Mouse (Mus musculus) stomach, postnatal 0 days (tissue): ENCODE results near the gene Rbmx. TPM values are rescaled to one million over a fixed set of nuclear protein-coding genes. Genes with fewer than 3 reads are reported as not detected.

Experiments used
- ATAC-seq: fragments of 200-750 bp; cut with Nextera tagmentation; 2 replicates; pipeline ENCODE4 v1.8.0; 2017; ENCODE audit not compliant: low FRiP score, low TSS enrichment
- DNase-seq: peaks from one replicate; pipeline ENCODE4 v3.0.0-alpha.2; 2016; ENCODE audit warnings: low spot score
- H3K27ac ChIP-seq: fragments of 300-500 bp; sonication (generic); replicated peaks from 2 replicates; pipeline ENCODE4 v1.5.1; 2014; ENCODE audit warnings: mild to moderate bottlenecking, control low read depth
- H3K27me3 ChIP-seq: fragments of 300-500 bp; sonication (generic); 2 replicates; pipeline ENCODE4 v1.6.1; 2014; ENCODE audit warnings: low read length; ENCODE audit not compliant: control insufficient read depth, insufficient read depth
- H3K36me3 ChIP-seq: fragments of 300-500 bp; sonication (generic); 2 replicates; pipeline ENCODE4 v1.6.1; 2014; ENCODE audit warnings: low read length, mixed read lengths; ENCODE audit not compliant: control insufficient read depth, insufficient read depth
- H3K4me1 ChIP-seq: fragments of 300-500 bp; sonication (generic); replicated peaks from 2 replicates; pipeline ENCODE4 v1.6.1; 2014; ENCODE audit warnings: antibody characterized with exemption; ENCODE audit not compliant: control insufficient read depth, insufficient read depth
- H3K4me2 ChIP-seq: fragments of 300-500 bp; sonication (generic); replicated peaks from 2 replicates; pipeline ENCODE4 v1.6.1; 2014; ENCODE audit warnings: low read depth, mild to moderate bottlenecking, control low read depth, moderate library complexity
- H3K4me3 ChIP-seq: fragments of 300-500 bp; sonication (generic); 2 replicates; pipeline ENCODE4 v1.5.1; 2014; ENCODE audit warnings: low read depth, low read length, control low read depth
- H3K9ac ChIP-seq: fragments of 300-500 bp; sonication (generic); 2 replicates; pipeline ENCODE4 v1.6.1; 2014; ENCODE audit warnings: mild to moderate bottlenecking, low read length, control low read depth, mixed read lengths
- H3K9me3 ChIP-seq: fragments of 300-500 bp; sonication (generic); 2 replicates; pipeline ENCODE4 v1.6.1; 2016; ENCODE audit warnings: low read length; ENCODE audit not compliant: control insufficient read depth
- CTCF ChIP-seq: IDR thresholded peaks from 2 replicates; pipeline ENCODE4 v1.5.1; 2016; ENCODE audit warnings: antibody characterized with exemption, low read depth, mild to moderate bottlenecking, moderate library complexity
- EP300 ChIP-seq: optimal IDR thresholded peaks from 2 replicates; pipeline ENCODE3; 2016; ENCODE audit warnings: antibody characterized with exemption
- WGBS: fragments of 180-500 bp; shearing (Covaris S2); extraction: QIAGEN DNeasy Blood & Tissue Kit; methylation state at CpG from one replicate; pipeline ENCODE4 v1.1.7; 2014; 5-methylcytosine and 5-hydroxymethylcytosine counted together
- polyA plus RNA-seq: library from polyadenylated mRNA; unstranded; fragments of >200 nt; fragmentation: Nextera tagmentation; extraction: Ambion mirVana; gene quantifications from 2 replicates; pipeline ENCODE4 v1.2.1, GENCODE M21; 2015

Gene Rbmx
- polyA plus RNA-seq, 1 experiment from 2014 or later: 37.2 TPM

- no peaks in the 10 kb centered on the region for H3K36me3 ChIP-seq
- no peak overlapping the region for H3K4me2 ChIP-seq
- H3K9me3 ChIP-seq: no peaks in the 10 kb centered on the region
- no peak overlapping the region for H3K27ac ChIP-seq
- no peak for DNase-seq
- no peak overlapping the region for H3K9ac ChIP-seq
- no peaks in the 10 kb centered on the region for H3K27me3 ChIP-seq
- H3K4me3 ChIP-seq: no peak overlapping the region
- ATAC-seq: no peak
- 79% methylated on average over 9 of the region's 9 CpGs for WGBS
- no peak for TF ChIP-seq EP300
- TF ChIP-seq CTCF: no peak
- no peaks in the 10 kb centered on the region for H3K4me1 ChIP-seq
These were observed 55.9 kb downstream of the Rbmx start for GRCm38 (mm10) chrX:57336958-57337357.

- Histone ChIP-seq H3K4me1 (no peaks in the 10 kb centered on the region), H3K36me3 (no peaks in the 10 kb centered on the region), H3K27me3 (no peaks in the 10 kb centered on the region), H3K27ac (no peak overlapping the region), H3K9ac (no peak overlapping the region), H3K4me2 (no peak overlapping the region), H3K4me3 (no peak overlapping the region), H3K9me3 (no peaks in the 10 kb centered on the region)
- DNase-seq: no peak
- TF ChIP-seq CTCF (no peak), EP300 (no peak)
- no peak for ATAC-seq
- WGBS: 89% methylated on average over 6 of the region's 6 CpGs
These were observed 57.5 kb downstream of the Rbmx start for GRCm38 (mm10) chrX:57335313-57335712.

Other genes starting within 250 kb of the Rbmx start
- not detected in 2 replicates for gene Cd40lg, start 180.9 kb downstream of the Rbmx start, polyA plus RNA-seq
- 3.6 and 4.1 TPM in 2 replicates for gene Arhgef6, start 54.3 kb downstream of the Rbmx start, polyA plus RNA-seq
- not detected in 2 replicates for gene Gm364, start 16.1 kb upstream of the Rbmx start, polyA plus RNA-seq
- gene Gpr101, start 110.7 kb upstream of the Rbmx start, polyA plus RNA-seq: not detected in 2 replicates